Comparison of ENCODE assay signal across 9 mouse cellular contexts in genomic region chr5:24603431-24604010, GRCm38 (mm10). TPM values are rescaled to one million over a fixed set of nuclear protein-coding genes. Genes with fewer than 3 reads are reported as not detected.
DNase-seq lines count a peak whose midpoint lies in the region; ATAC-seq and TF ChIP-seq lines count a peak whose summit lies in the region.
"Had no signal": no experiment of that assay in that cellular context is flagged by ENCODE, and none has a peak within 500 bp of the region (broad histone marks: within the 10 kb centered on the region; RNA-seq: fewer than 3 reads in every experiment).

No protein-coding gene starts in this region.

- TF ChIP-seq POLR2A in heart, adult 2 months (IDR thresholded peaks at IDR 0.05; ENCODE audit: insufficient read depth, low read depth, low read length), result no peak

- TF ChIP-seq CTCF in heart, adult 2 months (IDR thresholded peaks at IDR 0.05), result no peak

- WGBS in heart, adult 2 months, result 65% methylated on average over 8 of the region's 8 CpGs
- 47% methylated on average over 8 of the region's 8 CpGs for WGBS in heart, embryonic 13.5 days
- WGBS in liver, embryonic 15.5 days (ENCODE audit: insufficient replicate concordance), result 60% methylated on average over 8 of the region's 8 CpGs

- no peaks in the 10 kb centered on the region for H3K79me2 ChIP-seq in heart, adult 2 months (replicated peaks; ENCODE audit: control insufficient read depth, insufficient read depth, low read length)

- H3K36me3 ChIP-seq in heart, adult 2 months (ENCODE audit: control insufficient read depth, insufficient read depth, low read length), result no peaks in the 10 kb centered on the region
- no peaks in the 10 kb centered on the region for H3K36me3 ChIP-seq in heart, embryonic 13.5 days
- H3K36me3 ChIP-seq in liver, embryonic 15.5 days (replicated peaks), result no peaks in the 10 kb centered on the region

- H3K27ac ChIP-seq in heart, adult 2 months, result peak overlapping the region; percentile 99
- peak overlapping the region; percentile 100 for H3K27ac ChIP-seq in heart, embryonic 13.5 days (replicated peaks)
- H3K27ac ChIP-seq in liver, embryonic 15.5 days (replicated peaks), result no peak overlapping the region

- H3K9ac ChIP-seq in heart, adult 2 months (ENCODE audit: low read depth, low read length), result peak overlapping the region; percentile 28; the same call in 1 of the 2 replicates
- H3K9ac ChIP-seq in heart, embryonic 13.5 days, result peak overlapping the region; percentile 96
- no peak overlapping the region for H3K9ac ChIP-seq in liver, embryonic 15.5 days

- peaks cover 16% of the 10 kb centered on the region for H3K4me1 ChIP-seq in heart, adult 2 months (ENCODE audit: control insufficient read depth, insufficient read depth, low read length)
- H3K4me1 ChIP-seq in heart, embryonic 13.5 days, result peaks cover 68% of the 10 kb centered on the region
- H3K4me1 ChIP-seq in liver, embryonic 15.5 days (replicated peaks), result peaks cover 24% of the 10 kb centered on the region

- DNase-seq in heart, adult 2 months, result no peak
- no peak for DNase-seq in heart, adult 9 months (ENCODE audit: low spot score in 2 of 2)
- DNase-seq in cerebellum, postnatal 14 days, result peak; percentile 46 to 51
- no peak for DNase-seq in c-Kit-positive CD71-positive TER-119-positive erythroid progenitor cells, embryonic 14.5 days (ENCODE audit: low spot score)
- no peak for DNase-seq in ovary, adult 18-20 months (ENCODE audit: low spot score)
- no peak for DNase-seq in gastrocnemius, postnatal 36 days

- H3K27me3 ChIP-seq in heart, adult 2 months (ENCODE audit: control insufficient read depth, insufficient read depth, low read length), result no peaks in the 10 kb centered on the region
- peaks cover 7% of the 10 kb centered on the region; the same call in 1 of the 2 replicates for H3K27me3 ChIP-seq in heart, embryonic 13.5 days (replicated peaks)
- peaks cover 100% of the 10 kb centered on the region for H3K27me3 ChIP-seq in liver, embryonic 15.5 days

- intact Hi-C loops in heart, adult 2 months (cut with DNase I), result loop anchor here (2.0 to 5.0 kb wide), 2 partner anchors 27 to 149 kb away; partner anchors contain the start of gene Abcf2
- intact Hi-C loops in gastrocnemius, postnatal 36 days (cut with DNase I), result no loop called here

- H3K9me3 ChIP-seq in heart, embryonic 13.5 days, result no peaks in the 10 kb centered on the region
- no peaks in the 10 kb centered on the region for H3K9me3 ChIP-seq in liver, embryonic 15.5 days (replicated peaks)

- no peak for TF ChIP-seq EP300 in heart, adult 2 months (IDR thresholded peaks at IDR 0.05; ENCODE audit: insufficient read depth, low read depth, low read length)

- ATAC-seq in heart, embryonic 13.5 days (ENCODE audit: extremely low read depth, insufficient number of reproducible peaks, low FRiP score, low TSS enrichment), result no peak
- no peak for ATAC-seq in liver, embryonic 15.5 days (ENCODE audit: insufficient read depth)

- peak overlapping the region; percentile 64 for H3K4me3 ChIP-seq in heart, adult 2 months
- H3K4me3 ChIP-seq in heart, embryonic 13.5 days, result peak overlapping the region; percentile 78
- H3K4me3 ChIP-seq in liver, embryonic 15.5 days (replicated peaks), result no peak overlapping the region

- H3K4me2 ChIP-seq in heart, embryonic 13.5 days, result peak overlapping the region; percentile 94
- H3K4me2 ChIP-seq in liver, embryonic 15.5 days, result peak overlapping the region; percentile 68

RNA-seq across cellular contexts. Expression of gene Chpf2, which starts 17.0 kb away (rescaled TPM):
- total RNA-seq in heart, adult 2 months (2021), result 1 to 10 TPM; 7.5 to 9.0 TPM
- polyA plus RNA-seq in heart, adult 2 months (2012; rRNA removed), result 9.9 and 12.3 TPM in 2 replicates
- polyA plus RNA-seq in heart, embryonic 13.5 days (2015; fragmentation: Nextera tagmentation; extraction: Ambion mirVana), result 16.1 and 16.6 TPM in 2 replicates
- 10.5 and 13.4 TPM in 2 replicates for polyA plus RNA-seq in liver, embryonic 15.5 days (2015; fragmentation: Nextera tagmentation; extraction: Ambion mirVana)
- total RNA-seq in gastrocnemius, postnatal 36 days (2021), result 10 to 100 TPM in 1 of 2 experiments, 1 to 10 TPM in 1; 7.2 to 10.8 TPM

RNA-seq across cellular contexts. Expression of gene Smarcd3, which starts 20.7 kb away (rescaled TPM):
- total RNA-seq in heart, adult 2 months (2021), result 10 to 100 TPM; 58.7 to 61.8 TPM
- 60.2 and 61.0 TPM in 2 replicates for polyA plus RNA-seq in heart, adult 2 months (2012; rRNA removed)
- polyA plus RNA-seq in heart, embryonic 13.5 days (2015; fragmentation: Nextera tagmentation; extraction: Ambion mirVana), result 54.5 and 58.5 TPM in 2 replicates
- polyA plus RNA-seq in liver, embryonic 15.5 days (2015; fragmentation: Nextera tagmentation; extraction: Ambion mirVana), result 1.3 and 1.5 TPM in 2 replicates
- total RNA-seq in gastrocnemius, postnatal 36 days (2021), result 100 to 1,000 TPM; 167 to 178 TPM

RNA-seq across cellular contexts. Expression of gene Abcf2, which starts 26.3 kb away (rescaled TPM):
- total RNA-seq in heart, adult 2 months (2021), result 10 to 100 TPM; 52.5 to 55.8 TPM
- polyA plus RNA-seq in heart, adult 2 months (2012; rRNA removed), result 43.3 and 57.2 TPM in 2 replicates
- 66.7 and 70.7 TPM in 2 replicates for polyA plus RNA-seq in heart, embryonic 13.5 days (2015; fragmentation: Nextera tagmentation; extraction: Ambion mirVana)
- polyA plus RNA-seq in liver, embryonic 15.5 days (2015; fragmentation: Nextera tagmentation; extraction: Ambion mirVana), result 43.2 and 44.4 TPM in 2 replicates
- total RNA-seq in gastrocnemius, postnatal 36 days (2021), result 100 to 1,000 TPM in 1 of 2 experiments, 10 to 100 TPM in 1; 94.7 to 104 TPM

RNA-seq across cellular contexts. Expression of gene 4931409K22Rik, which starts 46.9 kb away (rescaled TPM):
- not detected for total RNA-seq in heart, adult 2 months (2021)
- polyA plus RNA-seq in heart, adult 2 months (2012; rRNA removed), result 0.06 TPM in 1 of 2 replicates, not detected in the other
- polyA plus RNA-seq in heart, embryonic 13.5 days (2015; fragmentation: Nextera tagmentation; extraction: Ambion mirVana), result 0.08 and 0.11 TPM in 2 replicates
- not detected in 2 replicates for polyA plus RNA-seq in liver, embryonic 15.5 days (2015; fragmentation: Nextera tagmentation; extraction: Ambion mirVana)
- not detected for total RNA-seq in gastrocnemius, postnatal 36 days (2021)
- total RNA-seq: common myeloid progenitor, adult 5-6 weeks had no signal

Comparison
In these comparisons a context has a peak if more than half of its experiments do, and no peak if none do; other contexts are left out.
1. DNase-seq: peak in cerebellum, postnatal 14 days (2 of 2); none in heart, adult 2 months (0 of 2), heart, adult 9 months (0 of 2), c-Kit-positive CD71-positive TER-119-positive erythroid progenitor cells, embryonic 14.5 days (single experiment), ovary, adult 18-20 months (single experiment) and gastrocnemius, postnatal 36 days (0 of 2).
2. RNA of gene Smarcd3, which starts 20.7 kb away (polyA plus RNA-seq): 60.2 to 61.0 TPM in heart, adult 2 months and 54.5 to 58.5 TPM in heart, embryonic 13.5 days; 1.3 to 1.5 TPM in liver, embryonic 15.5 days; every median in the first group is over 10 times any median in the second.